Mouse (Mus musculus): Measurements from ENCODE around the gene C530008M17Rik. TPM values are rescaled to one million over a fixed set of nuclear protein-coding genes. Genes with fewer than 3 reads are reported as not detected.
"Not testable (repeated sequence)": the region's sequence is repeated elsewhere in the genome, so short reads cannot be mapped to it uniquely, and the experiment has no call there.

The C530008M17Rik gene
- total RNA-seq, 2 experiments from 2014 or later, result 0.97 to 2.4 TPM

- intact Hi-C loops (cut with DNase I), result no loop called here
- DNase-seq, result no peak
Measured at GRCm38 (mm10) chr5:76868693-76869286, 212.5 kb downstream of the C530008M17Rik start.

DNA sequence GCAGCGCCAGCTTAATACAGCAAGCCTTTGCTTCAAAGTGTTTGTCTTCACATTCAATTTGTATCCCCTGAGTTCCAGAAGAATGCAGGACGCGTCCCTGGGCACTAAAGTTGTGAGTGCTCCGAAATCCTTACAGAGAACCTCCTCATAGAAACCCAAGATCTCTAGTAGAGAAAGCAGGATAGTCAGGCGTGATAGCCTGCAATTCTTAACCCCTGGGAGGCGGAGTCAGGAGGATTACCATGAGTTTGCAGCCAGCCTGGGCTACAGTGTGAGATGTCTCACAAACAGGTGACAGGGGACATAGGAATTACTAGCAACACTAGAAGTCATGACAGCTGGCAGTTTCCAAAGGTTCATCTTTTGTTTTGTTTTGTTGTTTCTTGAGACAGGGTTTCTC, 213.2 kb downstream of the C530008M17Rik start:
- intact Hi-C loops (cut with DNase I), result no loop called here
- no peak for DNase-seq

GRCm38 (mm10) chr5:76876106-76876758, 219.9 kb downstream of the C530008M17Rik start:
- intact Hi-C loops (cut with DNase I), result no loop called here
- DNase-seq, result no peak

DNA sequence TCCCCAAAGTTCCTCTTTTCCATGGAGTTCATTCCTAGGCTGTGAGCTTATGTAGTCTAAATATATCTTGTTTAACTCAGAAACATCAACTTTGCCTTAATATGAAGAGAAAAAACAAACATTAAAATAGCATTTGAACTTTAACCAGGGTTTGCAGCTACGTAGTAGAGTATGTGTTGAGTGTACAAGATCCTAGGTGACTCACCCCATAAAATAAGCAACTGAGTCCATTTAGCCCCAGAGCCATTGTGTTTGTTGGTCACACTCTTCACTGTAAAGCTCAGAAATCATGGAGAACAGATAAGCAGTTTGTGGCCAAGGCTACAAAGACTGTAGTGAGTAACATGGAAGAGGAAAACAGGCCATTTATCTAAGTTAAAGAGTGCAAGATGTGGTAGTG, 227.8 kb downstream of the C530008M17Rik start:
- DNase-seq, result no peak
- intact Hi-C loops (cut with DNase I), result no loop called here

DNA sequence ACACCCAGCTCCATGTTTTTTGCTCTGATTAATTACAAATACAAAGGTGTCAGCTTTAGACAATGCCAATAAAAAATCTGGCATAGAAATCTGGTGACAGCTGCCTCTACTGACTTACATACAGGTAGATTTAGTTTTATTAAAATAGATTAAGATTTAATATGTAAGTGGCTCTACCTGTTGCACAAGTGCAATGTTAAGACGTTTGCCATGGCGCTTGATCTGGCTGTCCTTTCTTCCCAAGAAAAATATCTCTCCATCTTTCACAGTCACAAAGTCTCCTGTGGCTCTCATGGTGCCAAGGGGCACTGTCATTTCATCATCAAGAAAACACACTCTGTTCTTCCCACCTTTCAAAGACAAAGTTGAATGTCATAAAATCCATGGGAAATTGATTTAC, 230.7 kb downstream of the C530008M17Rik start:
- intact Hi-C loops (cut with DNase I), result no loop called here
- DNase-seq, result no peak

DNA sequence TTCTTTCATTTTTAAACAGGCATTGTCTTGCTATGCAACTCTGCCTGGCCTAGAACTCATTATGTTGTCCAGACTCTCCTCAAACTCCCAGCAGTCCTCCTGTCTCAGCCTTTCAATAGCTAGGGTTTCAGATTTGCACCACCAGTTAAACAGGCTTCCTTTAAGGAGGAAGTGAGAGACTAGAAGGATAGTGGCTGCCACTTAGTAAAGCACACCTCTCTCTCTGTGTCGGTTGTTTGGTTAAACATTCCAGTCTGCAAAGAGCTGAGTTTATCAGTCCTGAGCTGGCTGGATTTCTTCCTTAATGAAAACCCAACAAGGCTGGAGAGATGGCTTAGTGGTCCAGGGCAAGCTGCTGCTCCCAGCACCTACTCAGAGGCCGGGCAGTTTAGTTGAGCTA, 236.3 kb downstream of the C530008M17Rik start:
- DNase-seq, result no peak
- intact Hi-C loops (cut with DNase I), result no loop called here

DNA sequence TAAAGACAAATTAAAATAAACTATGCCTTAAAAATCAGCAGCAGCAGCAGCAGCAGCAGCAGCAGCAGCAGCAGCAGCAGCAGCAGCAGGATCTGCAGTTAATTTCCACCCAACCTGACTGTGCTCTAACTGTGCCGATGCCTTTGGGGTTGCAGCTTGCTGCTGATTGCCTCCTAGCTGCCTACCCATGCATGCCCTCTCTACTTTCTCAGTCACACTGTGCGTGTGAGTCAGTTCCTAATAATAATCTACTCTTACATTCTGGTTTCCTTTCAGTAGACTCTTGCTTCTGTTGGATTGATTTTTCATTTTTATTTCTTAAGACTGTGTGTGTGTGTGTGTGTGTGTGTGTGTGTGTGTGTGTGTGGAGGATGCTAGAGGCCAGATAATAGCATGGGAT, 236.8 kb downstream of the C530008M17Rik start:
- intact Hi-C loops (cut with DNase I), result no loop called here
- no peak for DNase-seq

DNA sequence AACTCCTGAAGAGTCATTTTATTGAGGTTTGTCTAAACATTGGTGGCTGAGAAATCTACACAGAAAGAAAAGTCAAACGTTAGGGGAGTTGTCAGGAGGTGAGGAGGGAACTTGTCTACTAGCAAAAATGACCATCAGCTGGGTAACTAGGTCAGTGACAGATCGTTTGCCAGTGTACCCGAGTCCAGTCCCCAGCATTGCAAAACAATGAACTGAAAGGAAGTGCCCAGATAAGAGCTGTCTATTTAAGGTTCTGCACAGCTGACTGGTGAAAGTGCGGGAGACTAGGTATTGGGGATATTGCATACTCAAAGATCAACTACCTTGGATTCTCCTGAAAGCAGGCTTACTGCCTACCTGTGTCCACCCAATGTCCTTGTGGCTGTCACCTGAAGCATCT, 245.8 kb downstream of the C530008M17Rik start:
- DNase-seq, result no peak
- intact Hi-C loops (cut with DNase I), result loop anchor here (5.0 kb wide), 1 partner anchor 405 kb away; no protein-coding TSS in a partner anchor

DNA sequence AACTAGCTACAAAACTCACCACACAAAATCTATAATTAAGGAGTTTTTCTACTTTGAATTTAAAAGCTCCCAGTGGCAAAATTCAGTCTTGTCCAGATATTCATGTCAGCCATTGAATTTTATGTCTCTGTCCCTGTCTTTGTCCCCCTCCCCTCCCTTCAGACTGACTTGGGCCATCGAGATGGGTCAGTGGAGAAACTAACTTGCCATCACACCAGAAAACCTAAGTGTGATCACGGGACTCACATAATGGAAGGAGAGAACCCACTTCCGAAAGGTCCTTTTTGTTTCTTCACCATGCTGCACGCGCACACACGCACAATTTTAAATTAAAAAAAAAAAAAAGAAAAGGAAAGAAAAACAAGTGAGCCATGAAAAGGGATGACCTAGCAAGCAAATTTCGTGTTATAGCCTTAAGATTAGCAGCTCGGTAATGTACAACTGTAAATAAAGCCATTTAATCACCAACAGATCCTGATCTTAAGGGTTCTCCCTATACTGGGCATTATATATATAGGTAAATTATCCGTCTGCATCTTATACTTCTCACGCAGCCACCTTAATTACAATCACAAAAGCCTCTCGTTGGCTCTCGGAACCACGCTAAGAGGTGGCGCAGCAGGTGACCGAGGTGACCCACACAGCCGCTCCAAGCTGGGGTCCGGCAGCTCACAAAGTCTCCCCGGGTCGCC, 248.5 kb downstream of the C530008M17Rik start:
- no peak for DNase-seq
- intact Hi-C loops (cut with DNase I), result loop anchor here (5.0 kb wide), 3 partner anchors 47 to 402 kb away; partner anchors contain the start of genes Paics and Ppat

DNA sequence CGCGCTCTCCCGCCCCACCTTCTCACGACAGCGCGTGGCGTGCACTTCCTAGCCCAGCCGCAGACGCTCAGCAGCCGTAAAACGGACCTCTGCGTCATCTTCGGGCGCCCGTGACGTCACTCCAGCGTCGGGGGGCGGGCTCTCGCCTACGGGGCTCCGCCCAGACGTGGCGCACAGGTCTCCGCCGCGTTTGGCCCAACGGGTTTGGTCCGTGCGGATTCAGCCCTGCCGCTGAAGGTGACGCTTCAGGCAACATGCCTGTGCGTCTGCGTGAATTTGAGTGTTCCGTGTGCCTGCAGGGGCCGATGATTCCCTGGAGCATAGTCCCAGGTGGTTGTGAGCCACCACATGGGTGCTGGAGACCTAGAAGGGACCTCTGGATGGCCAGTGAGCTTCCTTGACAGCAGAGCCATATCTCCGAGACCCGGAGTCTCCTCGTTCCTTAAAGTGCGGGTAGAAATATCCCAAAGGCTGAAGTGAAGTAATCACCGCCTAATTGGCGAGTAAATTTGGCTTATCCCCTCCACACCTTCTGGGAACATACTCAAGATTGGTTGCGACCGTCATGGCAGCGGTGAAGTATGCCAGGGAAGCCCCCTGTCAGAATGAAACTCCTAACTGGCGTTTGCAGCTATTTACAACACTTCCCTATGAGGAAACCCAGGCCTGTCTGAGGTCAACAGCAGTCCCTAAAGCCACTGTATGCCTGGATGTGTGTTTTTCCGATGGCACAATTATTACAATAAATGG, 249.3 kb downstream of the C530008M17Rik start, which contains the start of gene Aasdh:
TSS of gene Aasdh (minus strand) at position 110 of the 750 bp plus-strand sequence.
- DNase-seq, result peak; percentile 93 to 96
- intact Hi-C loops (cut with DNase I), result loop anchor here (5.0 kb wide), 2 partner anchors 47 to 62 kb away; partner anchors contain the start of genes Paics and Ppat

DNA sequence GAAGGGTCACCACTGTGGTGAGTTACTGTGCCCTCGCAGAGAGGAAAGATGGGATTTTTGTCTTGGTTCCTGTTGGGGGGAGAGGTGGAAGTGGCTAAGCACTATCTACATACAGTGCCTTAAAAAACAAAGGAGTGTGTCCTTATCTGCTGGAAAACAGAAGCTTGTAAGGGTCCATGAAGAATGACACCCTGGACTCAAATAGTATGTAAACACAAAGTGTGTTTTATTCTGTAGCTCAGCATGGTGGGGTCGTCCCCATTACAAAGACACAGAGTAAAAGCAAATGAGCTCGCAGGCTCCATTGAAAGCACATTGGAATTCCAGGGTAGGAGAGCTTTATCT, 249.8 kb downstream of the C530008M17Rik start:
- DNase-seq, result no peak
- intact Hi-C loops (cut with DNase I), result loop anchor here (5.0 kb wide), 2 partner anchors 46 to 61 kb away; partner anchors contain the start of genes Paics and Ppat

DNA sequence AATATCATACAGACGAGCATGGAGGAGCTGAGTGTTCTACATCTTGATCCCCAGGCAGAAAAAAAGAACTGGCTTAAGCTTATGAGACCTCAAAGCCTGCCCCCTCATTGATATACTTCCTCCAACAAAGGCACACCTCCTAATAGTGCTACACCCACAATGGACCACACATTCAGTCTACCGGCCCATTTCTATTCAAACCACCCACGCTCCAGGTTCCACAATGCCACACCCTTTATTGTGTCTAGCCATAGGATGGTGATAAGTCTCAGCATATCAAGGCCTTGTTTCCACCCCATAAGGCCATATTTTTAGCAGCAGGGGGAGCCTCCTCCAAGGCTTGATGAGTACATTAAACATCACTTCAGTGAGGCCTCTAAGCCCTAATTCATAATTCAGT, 254.5 kb downstream of the C530008M17Rik start:
- intact Hi-C loops (cut with DNase I), result no loop called here

DNA sequence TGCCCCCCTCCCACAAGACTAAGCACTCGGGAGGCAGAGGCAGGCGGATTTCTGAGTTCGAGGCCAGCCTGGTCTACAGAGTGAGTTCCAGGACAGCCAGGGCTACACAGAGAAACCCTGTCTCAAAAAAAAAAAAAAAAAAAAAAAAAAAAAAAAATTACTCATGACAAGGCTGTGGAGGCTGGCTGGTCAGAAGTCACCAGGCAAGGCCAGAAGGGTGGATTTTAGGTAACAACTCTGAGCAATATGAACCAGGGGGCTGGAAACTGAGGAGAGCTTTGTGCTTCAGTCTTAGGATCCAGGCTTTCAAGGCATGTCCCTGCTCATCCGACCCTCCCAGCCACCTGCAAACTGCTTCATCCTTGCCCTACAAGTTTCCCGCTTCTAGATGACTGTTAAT, 256.2 kb downstream of the C530008M17Rik start:
- intact Hi-C loops (cut with DNase I); DNase-seq: not testable (repeated sequence)

More for the DNA sequence above, 254.5 kb downstream of the C530008M17Rik start:
- no peak for DNase-seq

- DNase-seq, result no peak
- intact Hi-C loops (cut with DNase I), result no loop called here
Measured at GRCm38 (mm10) chr5:76922833-76923232, 266.5 kb downstream of the C530008M17Rik start.

Other genes starting within 250 kb of the C530008M17Rik start
- not detected for gene Gm7271, start 172.5 kb upstream of the C530008M17Rik start, total RNA-seq (2021)
- gene Exoc1, start 127.2 kb upstream of the C530008M17Rik start, total RNA-seq (2021), result 10 to 100 TPM in 1 of 2 experiments, 1 to 10 TPM in 1; 9.9 to 10.4 TPM
- 1 to 10 TPM in 1 of 2 experiments, under 1 TPM in 1; 0.86 to 1.0 TPM for gene Cep135, start 67.8 kb upstream of the C530008M17Rik start, total RNA-seq (2021)
- gene Aasdh, start 249.0 kb downstream of the C530008M17Rik start, total RNA-seq (2021), result 10 to 100 TPM; 10.2 TPM